Mouse (Mus musculus) kidney, embryonic 14.5 days (tissue): Measurements from ENCODE around the gene Pak6. TPM values are rescaled to one million over a fixed set of nuclear protein-coding genes. Genes with fewer than 3 reads are reported as not detected.
A peak's percentile ranks its signal among the peaks of the same experiment; 100 is the strongest.

Experiments
- ATAC-seq: fragments of 200-750 bp; cut with Nextera tagmentation; 2 replicates; pipeline ENCODE4 v1.8.0; 2017; ENCODE audit warnings: moderate number of reproducible peaks, mild to moderate bottlenecking, moderate TSS enrichment, moderate library complexity; ENCODE audit not compliant: low FRiP score, low TSS enrichment
- H3K27ac ChIP-seq: fragments of 300-500 bp; sonication (generic); 2 replicates; pipeline ENCODE4 v1.5.1; 2014; ENCODE audit warnings: low read depth, mild to moderate bottlenecking, low read length, moderate library complexity, mixed read lengths
- H3K27me3 ChIP-seq: fragments of 300-500 bp; sonication (generic); 2 replicates; pipeline ENCODE4 v1.6.1; 2014; ENCODE audit warnings: mild to moderate bottlenecking, low read length; ENCODE audit not compliant: control insufficient read depth, insufficient read depth
- H3K36me3 ChIP-seq: fragments of 300-500 bp; sonication (generic); 2 replicates; pipeline ENCODE4 v1.6.1; 2014; ENCODE audit warnings: low read length, mixed read lengths; ENCODE audit not compliant: control insufficient read depth, insufficient read depth
- H3K4me1 ChIP-seq: fragments of 300-500 bp; sonication (generic); 2 replicates; pipeline ENCODE4 v1.6.1; 2014; ENCODE audit warnings: low read length, mixed read lengths; ENCODE audit not compliant: control insufficient read depth, insufficient read depth
- H3K4me2 ChIP-seq: fragments of 300-500 bp; sonication (generic); replicated peaks from 2 replicates; pipeline ENCODE4 v1.6.1; 2014; ENCODE audit warnings: low read depth, mild to moderate bottlenecking, low read length
- H3K4me3 ChIP-seq: fragments of 300-500 bp; sonication (generic); 2 replicates; pipeline ENCODE4 v1.5.1; 2014; ENCODE audit warnings: mild to moderate bottlenecking, low read length
- H3K9ac ChIP-seq: fragments of 300-500 bp; sonication (generic); 2 replicates; pipeline ENCODE4 v1.6.1; 2014; ENCODE audit warnings: low read depth, mild to moderate bottlenecking, low read length, moderate library complexity
- H3K9me3 ChIP-seq: fragments of 300-500 bp; sonication (generic); 2 replicates; pipeline ENCODE4 v1.6.1; 2016; ENCODE audit warnings: low read length; ENCODE audit not compliant: control insufficient read depth
- WGBS: fragments of 180-500 bp; shearing (Covaris S2); extraction: QIAGEN DNeasy Blood & Tissue Kit; methylation state at CpG from one replicate; pipeline ENCODE4 v1.1.7; 2014; 5-methylcytosine and 5-hydroxymethylcytosine counted together
- polyA plus RNA-seq: library from polyadenylated mRNA; unstranded; fragments of >200 nt; fragmentation: Nextera tagmentation; extraction: Ambion mirVana; gene quantifications from 2 replicates; pipeline ENCODE4 v1.2.1, GENCODE M21; 2014

Gene Pak6
- polyA plus RNA-seq, 1 experiment from 2014 or later, result 0.54 TPM

DNA sequence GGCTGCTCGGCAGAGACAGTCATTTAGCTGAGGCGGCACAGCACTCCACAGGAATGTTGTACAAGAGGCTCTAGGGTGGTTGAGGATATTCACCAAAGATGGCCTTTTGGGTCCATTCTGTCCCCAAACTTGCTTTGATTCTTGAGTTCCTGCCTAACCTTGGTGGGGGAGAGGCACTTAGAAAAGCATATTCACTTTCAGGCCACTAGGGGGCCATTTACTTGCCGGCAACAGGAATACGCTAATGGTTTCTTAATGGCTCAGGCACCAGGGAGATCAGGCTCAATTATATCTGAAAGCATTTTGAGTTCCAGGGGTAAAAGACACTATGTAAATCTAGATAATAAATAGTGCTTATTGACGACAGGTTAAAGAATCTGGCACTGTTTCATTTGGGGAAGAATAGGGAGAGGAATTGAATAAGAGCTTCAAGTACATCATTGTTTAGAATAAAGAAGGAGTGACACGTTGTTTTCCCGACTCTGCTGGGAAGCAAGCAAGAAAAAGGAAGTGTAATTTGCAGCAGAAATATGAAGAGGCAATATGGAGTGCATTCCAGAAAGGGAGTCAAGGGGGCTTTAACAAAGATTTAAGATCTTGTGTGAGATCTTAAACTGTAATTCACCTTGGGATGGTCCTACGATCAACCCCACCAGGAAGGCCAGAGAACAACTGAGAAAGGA, 80.3 kb downstream of the Pak6 start:
- H3K27me3 ChIP-seq, result peaks cover 20% of the 10 kb centered on the region; the same call in 1 of the 2 replicates
- H3K36me3 ChIP-seq, result no peaks in the 10 kb centered on the region
- H3K27ac ChIP-seq, result no peak overlapping the region
- peaks cover 14% of the 10 kb centered on the region for H3K4me1 ChIP-seq
- 26% methylated on average over 8 of the region's 8 CpGs for WGBS
- ATAC-seq, result no peak
- H3K9ac ChIP-seq, result no peak overlapping the region
- no peak overlapping the region for H3K4me2 ChIP-seq
- H3K9me3 ChIP-seq, result no peaks in the 10 kb centered on the region
- no peak overlapping the region for H3K4me3 ChIP-seq

DNA sequence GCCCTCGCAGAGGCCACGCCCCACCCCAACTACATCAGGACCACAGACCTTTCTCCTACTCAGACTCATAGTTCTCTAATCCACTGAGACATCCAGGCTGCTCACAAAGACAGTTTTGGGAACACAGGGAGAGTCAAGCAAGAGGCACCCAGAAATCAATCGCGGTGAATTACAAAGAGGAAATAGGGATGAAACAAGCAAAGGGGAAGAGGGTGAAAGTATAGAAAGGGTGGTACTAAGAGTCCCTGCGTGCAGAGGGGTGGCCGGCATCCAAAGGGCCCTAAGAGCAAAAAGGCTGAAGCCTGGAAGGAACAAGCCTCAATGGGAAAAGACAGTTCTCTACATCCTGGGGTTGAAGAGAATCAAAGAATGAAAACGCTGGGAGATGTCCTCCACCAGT, 81.5 kb downstream of the Pak6 start:
- 9% methylated on average over 7 of the region's 7 CpGs for WGBS

DNA sequence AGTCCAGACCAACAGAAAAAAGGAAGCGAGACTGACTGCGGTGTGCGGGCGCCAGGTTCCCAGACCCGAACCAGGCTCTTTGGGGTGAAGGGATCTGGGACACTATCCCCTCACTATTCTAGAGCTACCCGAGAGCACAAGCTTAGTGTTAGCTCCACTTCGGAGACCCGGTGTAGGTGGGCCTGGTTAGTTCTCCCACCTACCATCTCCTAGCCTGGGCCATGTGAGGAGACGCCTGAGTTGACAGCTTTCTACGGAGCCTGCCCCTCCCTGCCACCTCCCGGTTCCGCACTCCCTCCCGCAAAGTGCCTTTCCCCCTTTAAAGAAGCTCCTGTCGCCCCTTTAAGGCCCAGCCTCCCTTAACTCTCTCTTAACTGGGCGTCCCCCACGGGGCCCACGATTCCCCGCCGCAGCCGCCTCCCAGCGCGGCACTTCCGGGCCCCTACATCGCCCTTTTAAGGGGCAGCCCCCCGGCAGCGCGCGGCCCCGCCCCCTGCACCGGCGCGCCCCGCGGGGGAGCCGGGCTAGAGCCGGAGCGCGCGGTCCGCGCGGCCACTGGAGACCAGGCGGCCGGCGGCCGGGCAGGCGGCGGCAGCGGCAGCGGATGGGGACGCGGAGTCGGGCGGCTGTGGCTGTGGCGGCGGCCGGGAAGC, 82.3 kb downstream of the Pak6 start, which contains the start of gene Inafm2:
Gene Inafm2, plus strand, starts transcription at position 527 of the 653 bp plus-strand sequence.
- Histone ChIP-seq H3K4me2 (peak within 1 kb of the TSS; percentile 99), H3K4me3 (peak within 1 kb of the TSS; percentile 84), H3K27ac (no peak within 1 kb of the TSS), H3K9ac (peak within 1 kb of the TSS; percentile 87), H3K9me3 (no peaks in the 10 kb centered on the region), H3K36me3 (peaks cover 4% of the 10 kb centered on the region; the same call in 1 of the 2 replicates), H3K4me1 (peaks cover 14% of the 10 kb centered on the region), H3K27me3 (peaks cover 20% of the 10 kb centered on the region; the same call in 1 of the 2 replicates)
- WGBS, result under 1% methylated on average over 45 of the region's 57 CpGs
- ATAC-seq, result peak; percentile 92

More for the DNA sequence above, 81.5 kb downstream of the Pak6 start:
- H3K36me3 ChIP-seq, result peaks cover 1% of the 10 kb centered on the region; the same call in 1 of the 2 replicates
- H3K4me3 ChIP-seq, result peak overlapping the region; percentile 84; the same call in 1 of the 2 replicates
- H3K4me1 ChIP-seq, result peaks cover 14% of the 10 kb centered on the region
- ATAC-seq, result no peak
- no peak overlapping the region for H3K27ac ChIP-seq
- no peaks in the 10 kb centered on the region for H3K9me3 ChIP-seq
- no peak overlapping the region for H3K9ac ChIP-seq
- peaks cover 20% of the 10 kb centered on the region; the same call in 1 of the 2 replicates for H3K27me3 ChIP-seq
- H3K4me2 ChIP-seq, result no peak overlapping the region; the same call in 1 of the 2 replicates

DNA sequence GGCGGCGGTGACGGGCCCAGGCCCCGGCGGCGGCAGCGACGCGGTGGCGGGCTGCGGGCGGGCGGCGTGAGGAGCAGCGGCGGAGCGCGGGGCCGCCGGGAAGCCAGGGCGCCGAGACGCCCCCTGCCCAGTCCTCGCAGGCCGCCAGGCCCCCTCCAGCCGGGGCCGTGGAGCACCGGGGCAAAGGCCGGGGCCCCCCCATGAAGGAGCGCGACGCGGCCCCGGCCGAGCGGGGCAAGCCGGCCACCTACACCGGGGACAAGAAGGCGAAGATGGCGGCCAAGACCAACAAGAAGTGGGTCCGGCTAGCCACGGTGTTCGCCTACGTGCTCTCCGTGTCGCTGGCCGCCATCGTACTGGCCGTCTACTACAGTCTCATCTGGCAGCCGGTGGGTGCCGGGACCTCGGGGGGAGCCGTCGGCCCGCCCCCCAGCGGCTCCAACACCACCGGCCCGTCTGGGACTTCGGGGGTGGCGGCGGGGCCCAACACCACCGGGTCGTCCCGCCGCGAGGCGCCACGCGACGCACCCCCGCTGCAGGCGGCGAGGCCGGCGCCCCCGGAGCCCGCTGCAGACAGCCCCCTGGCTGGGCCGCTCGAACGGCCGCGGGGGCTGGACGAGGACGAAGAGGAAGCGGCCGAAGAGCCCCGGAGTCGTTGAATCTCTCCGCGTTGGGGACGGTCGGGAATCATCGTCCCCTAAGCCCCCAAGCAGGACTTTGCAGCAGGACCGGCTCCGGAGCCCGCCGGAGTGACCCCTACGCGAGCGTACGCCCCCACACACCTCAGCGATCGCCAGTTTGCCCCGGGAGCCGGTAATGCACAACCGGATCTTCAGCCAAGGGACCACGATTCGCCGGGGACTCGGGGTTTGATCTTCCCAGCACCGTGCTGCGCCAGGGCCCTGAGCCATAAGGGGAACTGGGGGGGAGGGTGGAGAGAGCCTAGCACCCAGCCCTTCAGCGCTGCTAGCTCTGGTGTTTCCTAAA, 83.1 kb downstream of the Pak6 start:
- H3K4me2 ChIP-seq, result peak overlapping the region; percentile 99
- no peaks in the 10 kb centered on the region for H3K9me3 ChIP-seq
- peak overlapping the region; percentile 87 for H3K9ac ChIP-seq
- peak; percentile 58 for ATAC-seq
- peaks cover 14% of the 10 kb centered on the region for H3K4me1 ChIP-seq
- H3K4me3 ChIP-seq, result peak overlapping the region; percentile 84
- H3K27ac ChIP-seq, result no peak overlapping the region
- peaks cover 20% of the 10 kb centered on the region; the same call in 1 of the 2 replicates for H3K27me3 ChIP-seq
- H3K36me3 ChIP-seq, result peaks cover 4% of the 10 kb centered on the region; the same call in 1 of the 2 replicates
- WGBS, result under 1% methylated on average over 83 of the region's 113 CpGs

DNA sequence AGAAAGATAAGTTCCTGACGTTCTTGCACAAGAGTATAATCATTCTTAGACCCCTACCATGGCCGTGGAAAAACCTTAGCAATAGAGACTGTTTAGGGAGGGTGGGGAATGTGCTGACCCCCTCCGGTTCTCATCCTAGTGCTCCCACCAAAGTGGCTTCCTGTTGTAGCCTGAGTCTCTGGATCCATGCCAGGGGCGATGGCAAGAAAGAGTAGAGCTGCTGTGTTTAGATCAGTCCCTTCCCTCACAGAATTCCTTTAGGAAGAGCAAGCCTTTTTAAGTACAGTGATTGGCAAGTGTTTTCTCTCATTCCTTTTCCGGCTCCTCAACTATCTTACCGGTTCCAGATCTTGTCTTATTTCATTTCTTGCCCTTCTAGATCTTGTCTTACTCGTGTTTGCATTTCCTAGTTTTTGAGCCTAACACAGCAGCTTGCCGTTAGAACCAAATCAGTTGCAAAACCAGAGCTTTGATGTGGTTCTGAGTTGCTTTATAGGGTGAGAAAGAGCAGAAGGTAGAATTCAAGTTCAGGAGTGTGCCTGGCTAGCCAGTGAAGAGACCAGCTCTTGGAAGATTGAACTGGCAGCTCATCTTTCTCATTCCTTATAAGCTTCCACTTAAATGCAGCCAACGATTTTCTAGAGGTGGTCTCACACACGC, 84.3 kb downstream of the Pak6 start:
- Histone ChIP-seq H3K4me2 (peak overlapping the region; percentile 99), H3K27ac (no peak overlapping the region), H3K4me3 (peak overlapping the region; percentile 84), H3K9me3 (no peaks in the 10 kb centered on the region), H3K9ac (no peak overlapping the region; the same call in 1 of the 2 replicates), H3K27me3 (peaks cover 14% of the 10 kb centered on the region; the same call in 1 of the 2 replicates), H3K4me1 (peaks cover 18% of the 10 kb centered on the region), H3K36me3 (peaks cover 4% of the 10 kb centered on the region; the same call in 1 of the 2 replicates)
- 37% methylated on average over 10 of the region's 10 CpGs for WGBS
- no peak for ATAC-seq

Other genes with a start within 250 kb of the Pak6 start
- 234 and 300 TPM in 2 replicates for gene Srp14, start 183.6 kb upstream of the Pak6 start, polyA plus RNA-seq
- 6.0 and 9.6 TPM in 2 replicates for gene Bmf, start 113.6 kb upstream of the Pak6 start, polyA plus RNA-seq
- gene Bub1b, start 65.1 kb upstream of the Pak6 start, polyA plus RNA-seq, result 63.7 and 107 TPM in 2 replicates
- 0.24 and 0.65 TPM in 2 replicates for gene Ankrd63, start 40.7 kb downstream of the Pak6 start, polyA plus RNA-seq
- gene Plcb2, start 65.1 kb downstream of the Pak6 start, polyA plus RNA-seq, result 1.7 and 1.9 TPM in 2 replicates
- 18.3 and 22.0 TPM in 2 replicates for gene Inafm2, start 82.5 kb downstream of the Pak6 start, polyA plus RNA-seq
- gene Ccdc9b, start 99.4 kb downstream of the Pak6 start, polyA plus RNA-seq, result 0.34 and 0.68 TPM in 2 replicates
- not detected in 2 replicates for gene Phgr1, start 109.5 kb downstream of the Pak6 start, polyA plus RNA-seq
- gene Disp2, start 116.4 kb downstream of the Pak6 start, polyA plus RNA-seq, result 0.05 TPM in 1 of 2 replicates, not detected in the other
- gene Knstrn, start 150.7 kb downstream of the Pak6 start, polyA plus RNA-seq, result 134 and 141 TPM in 2 replicates
- 55.8 and 63.1 TPM in 2 replicates for gene Ivd, start 198.7 kb downstream of the Pak6 start, polyA plus RNA-seq
- 1.2 and 2.3 TPM in 2 replicates for gene Bahd1, start 237.1 kb downstream of the Pak6 start, polyA plus RNA-seq